Mouse (Mus musculus): ENCODE measurements around the gene Gfap. TPM values are rescaled to one million over a fixed set of nuclear protein-coding genes. Genes with fewer than 3 reads are reported as not detected.

Gene Gfap
- total and polyA plus RNA-seq, 3 experiments, result not detected

GRCm38 (mm10) chr11:102855941-102856340 is 44.8 kb downstream of the Gfap start:
- no peaks in the 10 kb centered on the region for H3K4me1 ChIP-seq (ENCODE audit: insufficient read depth, low read depth, low read length)
- no peak for ATAC-seq (ENCODE audit: extremely low read depth, insufficient number of reproducible peaks, low FRiP score, poor library complexity, severe bottlenecking)
- no peaks in the 10 kb centered on the region for H3K27me3 ChIP-seq (ENCODE audit: insufficient read depth, low read length)
- H3K9me3 ChIP-seq (replicated peaks), result no peaks in the 10 kb centered on the region
- DNase-seq (ENCODE audit: low spot score), result no peak
- TF ChIP-seq POLR2AphosphoS5 (IDR thresholded peaks at IDR 0.05; ENCODE audit: insufficient replicate concordance, low read depth, low read length), result no peak
- no peak for TF ChIP-seq TAL1 (conservative IDR thresholded peaks at IDR 0.05; ENCODE audit: low read depth, low read length)
- TF ChIP-seq CTCF (IDR thresholded peaks at IDR 0.05; ENCODE audit: low read depth, low read length), result no peak
- TF ChIP-seq GATA2 (IDR thresholded peaks at IDR 0.05; ENCODE audit: borderline replicate concordance, low read depth, low read length), result no peak
- TF ChIP-seq GATA1 (IDR thresholded peaks at IDR 0.05; ENCODE audit: borderline replicate concordance, low read length), result no peak
- peaks cover 99% of the 10 kb centered on the region for H3K36me3 ChIP-seq (replicated peaks)
- H3K4me3 ChIP-seq (ENCODE audit: low read depth, low read length), result no peak overlapping the region

GRCm38 (mm10) chr11:102853760-102854159 is 47.0 kb downstream of the Gfap start:
- Histone ChIP-seq H3K9me3 (replicated peaks) (no peaks in the 10 kb centered on the region), H3K4me3 (ENCODE audit: low read depth, low read length) (no peak overlapping the region), H3K27me3 (ENCODE audit: insufficient read depth, low read length) (no peaks in the 10 kb centered on the region), H3K36me3 (replicated peaks) (peaks cover 99% of the 10 kb centered on the region), H3K4me1 (ENCODE audit: insufficient read depth, low read depth, low read length) (no peaks in the 10 kb centered on the region)
- ATAC-seq (ENCODE audit: extremely low read depth, insufficient number of reproducible peaks, low FRiP score, poor library complexity, severe bottlenecking) (no peak), DNase-seq (ENCODE audit: low spot score) (no peak)
- TF ChIP-seq CTCF (IDR thresholded peaks at IDR 0.05; ENCODE audit: low read depth, low read length) (peak; percentile 33; the same call in 1 of the 2 replicates), POLR2AphosphoS5 (IDR thresholded peaks at IDR 0.05; ENCODE audit: insufficient replicate concordance, low read depth, low read length) (no peak)

- ATAC-seq (ENCODE audit: extremely low read depth, insufficient number of reproducible peaks, low FRiP score, poor library complexity, severe bottlenecking) (no peak), DNase-seq (ENCODE audit: low spot score) (no peak)
- peaks cover 99% of the 10 kb centered on the region for H3K36me3 ChIP-seq (replicated peaks)
- no peaks in the 10 kb centered on the region for H3K4me1 ChIP-seq (ENCODE audit: insufficient read depth, low read depth, low read length)
- TF ChIP-seq GATA1 (IDR thresholded peaks at IDR 0.05; ENCODE audit: borderline replicate concordance, low read length), result no peak
- TF ChIP-seq POLR2AphosphoS5 (IDR thresholded peaks at IDR 0.05; ENCODE audit: insufficient replicate concordance, low read depth, low read length), result no peak
- no peaks in the 10 kb centered on the region for H3K27me3 ChIP-seq (ENCODE audit: insufficient read depth, low read length)
- H3K9me3 ChIP-seq (replicated peaks), result no peaks in the 10 kb centered on the region
- no peak overlapping the region for H3K4me3 ChIP-seq (ENCODE audit: low read depth, low read length)
These were observed 48.8 kb downstream of the Gfap start for GRCm38 (mm10) chr11:102851883-102852282.

GRCm38 (mm10) chr11:102845926-102846325 is 54.8 kb downstream of the Gfap start:
- TF ChIP-seq TAL1 (conservative IDR thresholded peaks at IDR 0.05; ENCODE audit: low read depth, low read length), result no peak
- no peak for TF ChIP-seq POLR2AphosphoS5 (IDR thresholded peaks at IDR 0.05; ENCODE audit: insufficient replicate concordance, low read depth, low read length)
- TF ChIP-seq GATA2 (IDR thresholded peaks at IDR 0.05; ENCODE audit: borderline replicate concordance, low read depth, low read length), result no peak
- no peak for TF ChIP-seq GATA1 (IDR thresholded peaks at IDR 0.05; ENCODE audit: borderline replicate concordance, low read length)
- no peak for TF ChIP-seq CTCF (IDR thresholded peaks at IDR 0.05; ENCODE audit: low read depth, low read length)
- DNase-seq (ENCODE audit: low spot score) (no peak), ATAC-seq (ENCODE audit: extremely low read depth, insufficient number of reproducible peaks, low FRiP score, poor library complexity, severe bottlenecking) (no peak)
- Histone ChIP-seq H3K4me3 (ENCODE audit: low read depth, low read length) (no peak overlapping the region), H3K27me3 (ENCODE audit: insufficient read depth, low read length) (no peaks in the 10 kb centered on the region), H3K36me3 (replicated peaks) (peaks cover 100% of the 10 kb centered on the region), H3K9me3 (replicated peaks) (no peaks in the 10 kb centered on the region), H3K4me1 (ENCODE audit: insufficient read depth, low read depth, low read length) (no peaks in the 10 kb centered on the region; the same call in 1 of the 2 replicates)

GRCm38 (mm10) chr11:102838616-102839150 is 62.0 kb downstream of the Gfap start:
- Histone ChIP-seq H3K4me3 (ENCODE audit: low read depth, low read length) (no peak overlapping the region), H3K4me1 (ENCODE audit: insufficient read depth, low read depth, low read length) (no peaks in the 10 kb centered on the region), H3K36me3 (replicated peaks) (peaks cover 85% of the 10 kb centered on the region), H3K27me3 (ENCODE audit: insufficient read depth, low read length) (no peaks in the 10 kb centered on the region), H3K9me3 (replicated peaks) (no peaks in the 10 kb centered on the region)
- no peak for ATAC-seq (ENCODE audit: extremely low read depth, insufficient number of reproducible peaks, low FRiP score, poor library complexity, severe bottlenecking)
- TF ChIP-seq CTCF (IDR thresholded peaks at IDR 0.05; ENCODE audit: low read depth, low read length) (no peak), TAL1 (conservative IDR thresholded peaks at IDR 0.05; ENCODE audit: low read depth, low read length) (no peak), GATA2 (IDR thresholded peaks at IDR 0.05; ENCODE audit: borderline replicate concordance, low read depth, low read length) (no peak), POLR2AphosphoS5 (IDR thresholded peaks at IDR 0.05; ENCODE audit: insufficient replicate concordance, low read depth, low read length) (no peak), GATA1 (IDR thresholded peaks at IDR 0.05; ENCODE audit: borderline replicate concordance, low read length) (no peak)
- DNase-seq (ENCODE audit: low spot score), result no peak

- ATAC-seq (ENCODE audit: extremely low read depth, insufficient number of reproducible peaks, low FRiP score, poor library complexity, severe bottlenecking) (no peak), DNase-seq (ENCODE audit: low spot score) (no peak)
- Histone ChIP-seq H3K4me3 (ENCODE audit: low read depth, low read length) (no peak overlapping the region), H3K9me3 (replicated peaks) (no peaks in the 10 kb centered on the region), H3K36me3 (replicated peaks) (peaks cover 80% of the 10 kb centered on the region), H3K4me1 (ENCODE audit: insufficient read depth, low read depth, low read length) (no peaks in the 10 kb centered on the region), H3K27me3 (ENCODE audit: insufficient read depth, low read length) (peaks cover under 1% of the 10 kb centered on the region; the same call in 1 of the 2 replicates)
- TF ChIP-seq POLR2AphosphoS5 (IDR thresholded peaks at IDR 0.05; ENCODE audit: insufficient replicate concordance, low read depth, low read length) (no peak), GATA2 (IDR thresholded peaks at IDR 0.05; ENCODE audit: borderline replicate concordance, low read depth, low read length) (no peak), CTCF (IDR thresholded peaks at IDR 0.05; ENCODE audit: low read depth, low read length) (no peak), GATA1 (IDR thresholded peaks at IDR 0.05; ENCODE audit: borderline replicate concordance, low read length) (no peak), TAL1 (conservative IDR thresholded peaks at IDR 0.05; ENCODE audit: low read depth, low read length) (no peak)
These were observed 62.6 kb downstream of the Gfap start for GRCm38 (mm10) chr11:102838126-102838525.
